Mouse (Mus musculus): ENCODE data around the gene Slc12a3.

Gene Slc12a3

DNA sequence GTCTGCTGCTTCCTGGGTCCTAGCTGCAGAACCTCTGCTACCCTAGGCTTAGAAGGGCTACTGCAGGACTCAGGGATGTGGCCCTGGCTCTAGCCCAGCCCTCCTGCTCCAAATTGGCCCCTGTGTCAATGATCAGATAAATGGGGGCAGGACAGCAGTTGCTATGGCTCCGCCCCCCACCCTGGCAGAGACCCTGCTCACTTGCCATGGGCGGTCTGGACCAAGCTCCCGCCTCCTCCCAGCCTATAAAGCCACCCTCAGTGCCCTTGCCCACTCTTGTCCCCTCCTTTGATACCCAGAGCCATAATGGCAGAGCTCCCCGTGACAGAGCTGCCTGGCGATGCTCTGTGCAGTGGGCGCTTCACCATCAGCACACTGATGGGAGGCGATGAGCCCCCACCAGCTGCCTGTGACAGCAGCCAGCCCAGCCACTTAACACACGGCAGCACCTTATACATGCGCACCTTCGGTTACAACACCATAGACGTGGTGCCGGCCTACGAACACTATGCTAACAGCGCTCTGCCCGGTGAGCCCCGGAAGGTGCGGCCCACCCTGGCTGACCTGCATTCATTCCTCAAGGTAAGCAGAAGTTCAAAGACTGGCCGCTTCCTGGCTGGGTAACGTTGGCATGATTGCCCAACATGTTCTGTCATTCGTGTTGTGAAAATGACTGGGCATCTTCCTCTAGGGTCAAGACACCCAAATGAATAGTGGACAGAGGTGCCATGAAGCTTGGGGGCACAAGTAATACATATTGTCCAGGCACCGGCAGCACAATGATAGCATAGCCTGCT lies at the start of gene Slc12a3:
Gene Slc12a3 (plus strand): TSS at position 270 of the 797 bp plus-strand sequence.
- DNase-seq (ENCODE audit: low spot score), result no peak

DNA sequence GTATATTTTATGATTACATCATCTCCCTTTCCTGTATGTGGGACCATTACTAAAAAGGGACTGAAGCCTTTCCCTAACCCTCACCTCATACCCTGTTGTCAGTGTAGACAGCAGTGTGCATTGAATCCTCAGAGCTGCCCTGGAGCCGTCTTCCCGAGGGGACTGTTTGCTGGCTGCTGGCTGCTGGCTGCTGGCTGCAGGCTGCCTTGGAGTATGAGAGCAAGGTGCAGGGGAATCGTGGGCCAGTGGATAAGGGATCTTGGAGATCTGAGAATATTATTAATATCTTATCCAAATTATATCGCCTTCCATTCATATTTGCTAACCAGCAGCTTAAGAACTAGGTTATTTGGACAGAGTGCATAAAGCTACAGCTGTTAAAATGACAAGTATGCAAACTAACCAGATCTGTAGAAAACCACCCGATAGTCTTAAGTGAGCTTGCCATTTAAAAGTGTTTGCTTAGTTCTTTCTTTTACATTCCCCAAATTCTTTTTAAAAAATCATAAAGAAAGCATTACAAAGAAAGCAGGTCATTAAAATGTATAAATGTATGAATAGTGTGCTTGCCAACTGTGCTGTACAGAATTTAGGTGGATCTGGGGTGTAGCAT lies 48.9 kb upstream of the Slc12a3 start:
- DNase-seq (ENCODE audit: low spot score), result no peak

GRCm38 (mm10) chr8:94282453-94282985 lies 46.5 kb upstream of the Slc12a3 start:
- DNase-seq (ENCODE audit: low spot score), result no peak

DNA sequence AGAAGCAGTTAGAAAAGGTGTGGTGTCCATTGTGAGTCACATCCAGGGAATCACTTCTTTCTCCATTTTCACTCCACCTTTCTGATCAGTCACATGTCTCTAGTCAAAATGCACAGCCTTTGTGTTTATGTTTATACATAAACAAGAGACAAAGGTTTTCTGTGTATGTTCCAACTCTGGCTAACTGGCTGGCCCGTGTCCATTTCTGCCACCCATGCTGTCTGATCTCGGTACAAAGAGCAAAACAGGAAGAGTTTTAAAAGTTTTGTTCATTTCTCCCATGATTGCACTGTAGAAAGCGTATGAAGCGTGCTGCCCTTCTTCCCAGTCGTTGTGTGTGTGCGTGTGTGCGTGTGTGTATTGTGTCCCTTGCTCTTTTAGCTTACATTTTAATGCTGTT lies 44.8 kb upstream of the Slc12a3 start:
- no peak for DNase-seq (ENCODE audit: low spot score)

GRCm38 (mm10) chr8:94290606-94291005 lies 38.4 kb upstream of the Slc12a3 start:
- DNase-seq (ENCODE audit: low spot score), result no peak

DNA sequence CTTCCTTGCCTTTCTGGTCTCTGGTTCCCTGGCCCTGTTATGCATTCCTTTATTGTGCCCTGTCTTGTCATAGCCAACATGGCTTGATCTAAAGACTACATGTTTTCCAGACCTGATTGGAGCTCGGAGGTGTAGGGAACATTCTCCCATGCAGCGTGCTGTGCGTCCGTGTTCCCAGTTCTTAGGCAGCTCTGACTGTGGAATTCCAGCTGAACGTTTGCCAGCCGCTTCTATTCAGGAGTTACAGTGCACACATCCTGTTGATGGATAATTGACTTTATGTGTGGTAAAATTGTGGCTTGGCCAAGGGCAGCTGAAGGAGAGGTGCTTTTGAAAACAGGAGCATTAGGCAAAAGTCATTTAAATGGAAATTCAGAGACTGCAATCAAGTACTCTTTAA lies 36.9 kb upstream of the Slc12a3 start:
- no peak for DNase-seq (ENCODE audit: low spot score)

GRCm38 (mm10) chr8:94292626-94293025 lies 36.4 kb upstream of the Slc12a3 start:
- DNase-seq (ENCODE audit: low spot score), result no peak

DNA sequence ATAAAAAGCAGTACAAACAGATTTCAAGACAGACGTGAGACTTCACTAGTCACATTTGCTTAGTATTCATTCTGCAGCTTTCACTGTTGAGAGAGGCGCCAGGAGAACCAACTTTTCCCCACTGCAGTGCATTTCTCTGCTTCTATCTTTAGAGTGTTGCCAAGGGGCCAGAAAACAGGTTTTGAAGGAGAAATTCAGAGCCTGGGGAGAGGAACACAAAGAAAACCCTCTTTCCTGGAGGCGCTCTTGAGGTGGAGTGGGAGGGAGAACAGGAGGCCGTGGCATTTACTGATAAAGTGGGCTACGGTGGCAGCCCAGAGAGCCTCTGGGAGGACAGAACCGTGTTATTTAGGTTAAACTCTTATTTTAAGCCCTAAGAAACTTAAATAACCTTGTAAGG lies 33.3 kb upstream of the Slc12a3 start:
- DNase-seq (ENCODE audit: low spot score), result no peak

GRCm38 (mm10) chr8:94296312-94296991 lies 32.5 kb upstream of the Slc12a3 start:
- no peak for DNase-seq (ENCODE audit: low spot score)

DNA sequence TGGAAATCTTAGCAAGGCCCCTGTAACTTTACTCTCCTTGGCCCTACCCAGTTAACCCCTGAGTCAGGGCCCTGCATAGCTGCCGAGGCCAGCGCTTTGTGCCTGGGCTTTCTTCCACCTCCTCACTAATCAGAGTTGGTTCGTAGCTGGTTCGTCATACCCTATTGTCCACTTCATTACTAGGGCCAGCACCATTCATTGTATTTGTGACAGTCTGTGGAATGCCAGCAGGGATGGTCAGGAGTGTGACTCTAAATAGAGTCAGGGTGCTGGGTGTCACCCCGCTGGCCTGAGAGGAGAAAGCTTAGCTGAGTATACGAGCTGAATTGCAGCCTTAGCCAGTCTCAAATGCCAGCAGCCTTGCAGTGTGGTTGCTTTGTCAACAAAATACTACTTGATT lies 31.9 kb upstream of the Slc12a3 start:
- DNase-seq (ENCODE audit: low spot score), result no peak

- DNase-seq (ENCODE audit: low spot score), result no peak
Measured at GRCm38 (mm10) chr8:94300809-94301208, 28.2 kb upstream of the Slc12a3 start.

GRCm38 (mm10) chr8:94304412-94304811 lies 24.6 kb upstream of the Slc12a3 start:
- DNase-seq (ENCODE audit: low spot score), result no peak

DNA sequence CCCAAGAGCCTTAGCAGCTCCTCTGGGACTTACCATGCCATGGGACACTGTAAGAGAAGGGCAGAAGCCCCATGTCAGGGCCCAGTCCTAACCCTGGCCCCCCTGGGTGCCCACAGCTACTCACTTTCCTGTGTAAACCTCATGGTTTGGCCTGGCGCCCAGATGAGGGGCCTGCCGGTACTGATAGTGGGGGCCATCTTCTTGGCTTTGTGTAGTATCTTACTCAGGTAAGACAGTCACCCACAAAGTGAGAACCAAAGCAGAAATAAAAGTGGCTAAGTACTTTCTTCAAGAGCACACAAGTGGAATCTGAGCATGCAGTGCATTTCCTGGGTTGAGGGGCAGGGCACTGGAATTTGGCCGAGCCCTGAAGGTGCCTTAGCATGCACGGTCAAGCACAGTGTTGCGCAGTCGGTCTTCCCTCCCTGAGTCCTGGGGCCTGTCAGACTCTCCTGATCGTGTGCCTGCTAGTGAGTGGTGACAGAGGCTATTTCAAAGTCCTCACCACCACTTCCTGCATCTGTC lies 21.9 kb upstream of the Slc12a3 start:
- DNase-seq (ENCODE audit: low spot score), result no peak

GRCm38 (mm10) chr8:94307652-94308051 lies 21.3 kb upstream of the Slc12a3 start:
- DNase-seq (ENCODE audit: low spot score), result no peak

- DNase-seq (ENCODE audit: low spot score), result no peak
Measured at GRCm38 (mm10) chr8:94314069-94314468, 14.9 kb upstream of the Slc12a3 start.

- DNase-seq (ENCODE audit: low spot score), result no peak
Measured at GRCm38 (mm10) chr8:94317249-94317648, 11.8 kb upstream of the Slc12a3 start.

DNA sequence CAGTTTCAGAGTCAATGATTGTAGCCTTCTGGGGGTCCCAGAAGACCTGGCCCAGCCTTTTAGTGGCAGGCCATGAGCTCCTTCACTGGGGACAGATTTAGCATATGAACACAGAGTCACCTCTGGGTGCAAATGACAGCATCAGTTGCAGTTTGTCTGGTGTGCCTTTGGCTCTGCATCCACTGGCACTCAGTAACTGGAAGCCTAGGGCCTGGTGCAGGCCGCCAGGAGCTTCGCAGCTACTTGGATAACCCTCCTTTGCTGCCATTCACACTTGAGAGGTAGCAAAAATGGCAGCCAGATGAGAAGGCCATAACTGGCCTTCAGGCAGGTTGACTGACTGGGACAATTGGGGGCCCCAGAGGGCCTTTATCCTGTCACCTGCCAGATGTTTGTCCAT lies 11.3 kb upstream of the Slc12a3 start:
- DNase-seq (ENCODE audit: low spot score), result no peak

DNA sequence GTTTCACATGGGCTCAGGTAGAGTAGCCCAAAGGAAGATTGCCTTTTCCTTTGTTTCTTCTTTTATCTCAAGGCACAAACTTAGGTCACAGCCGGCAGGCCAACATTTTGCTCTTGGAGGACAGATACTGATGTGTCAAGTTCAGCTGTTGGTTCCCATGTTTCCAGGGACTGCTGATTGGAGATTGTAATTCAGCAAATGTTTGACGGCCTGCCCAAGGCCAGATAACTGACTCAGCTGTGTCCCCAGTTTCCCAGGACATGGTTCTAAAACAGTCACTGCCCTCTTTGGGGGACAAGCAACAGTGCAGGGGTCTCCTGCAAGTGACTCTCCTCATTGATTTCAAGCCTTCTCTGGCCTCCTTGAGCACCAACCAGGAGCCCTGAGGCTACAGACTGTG lies 9.0 kb upstream of the Slc12a3 start:
- no peak for DNase-seq (ENCODE audit: low spot score)

GRCm38 (mm10) chr8:94322083-94322482 lies 6.9 kb upstream of the Slc12a3 start:
- DNase-seq (ENCODE audit: low spot score), result no peak

DNA sequence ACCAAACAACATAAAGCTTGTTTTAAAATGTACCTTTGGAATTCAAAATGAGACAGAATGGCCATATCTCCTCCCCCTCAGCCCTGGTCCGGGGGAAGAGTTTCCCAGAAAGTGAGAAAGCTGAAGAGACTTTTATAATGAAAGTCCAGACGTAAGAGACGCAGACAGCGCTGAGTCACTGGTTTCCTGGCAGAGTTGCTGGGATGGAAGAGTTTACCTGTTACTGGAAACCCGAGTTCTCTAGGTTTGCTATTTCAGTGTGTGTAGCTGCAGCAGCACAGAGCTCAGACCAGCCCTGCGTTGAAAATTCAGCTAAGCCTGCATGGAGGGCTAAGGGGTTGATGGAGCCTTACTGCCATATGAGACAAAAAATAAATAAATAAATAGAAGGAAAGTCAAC lies 6.0 kb upstream of the Slc12a3 start:
- DNase-seq (ENCODE audit: low spot score), result no peak

GRCm38 (mm10) chr8:94324071-94324470 lies 4.9 kb upstream of the Slc12a3 start:
- no peak for DNase-seq (ENCODE audit: low spot score)

DNA sequence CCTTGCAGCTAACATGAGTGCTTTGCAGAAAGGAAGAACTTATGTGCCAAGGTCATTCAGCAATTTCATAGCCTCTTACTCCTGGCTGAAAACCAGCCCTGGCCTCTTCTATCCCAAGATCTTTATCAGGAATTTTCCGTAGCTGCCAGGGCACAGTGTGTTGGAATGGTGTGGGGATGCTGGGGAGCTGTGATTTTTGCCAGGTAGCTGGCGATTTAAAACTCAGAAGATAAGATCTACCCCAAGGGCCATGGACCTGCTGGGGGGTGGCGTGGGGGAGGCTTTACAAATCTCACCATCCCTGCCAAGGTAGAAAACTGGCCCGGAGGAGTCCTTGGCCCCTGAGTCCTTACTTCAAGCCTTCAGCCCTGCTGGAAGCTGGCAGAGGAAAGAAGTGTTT lies 3.0 kb upstream of the Slc12a3 start:
- DNase-seq (ENCODE audit: low spot score), result no peak

DNA sequence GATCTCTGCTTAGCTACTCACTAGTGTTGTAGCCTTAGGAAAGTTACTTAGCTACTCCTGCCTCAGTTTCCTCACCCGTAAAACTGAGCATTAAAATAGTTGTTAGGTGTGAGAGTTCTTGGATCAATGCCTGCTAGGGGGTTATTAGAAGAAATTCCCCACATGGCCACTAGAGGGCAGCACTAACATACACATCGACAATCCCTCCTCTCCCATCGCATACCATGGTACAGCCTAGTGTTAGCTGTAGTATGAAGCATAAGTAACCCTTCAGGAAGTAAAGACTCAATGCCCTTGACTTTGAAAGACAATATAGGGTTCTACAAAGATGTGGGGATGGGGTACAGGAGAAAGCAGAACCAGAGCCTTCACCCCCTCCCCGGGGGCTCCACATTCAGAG lies 1.7 kb downstream of the Slc12a3 start:
- DNase-seq (ENCODE audit: low spot score), result no peak
